Mouse (Mus musculus) forebrain, embryonic 12.5 days (tissue): Measurements from ENCODE around the gene Srgap3. TPM values are rescaled to one million over a fixed set of nuclear protein-coding genes. Genes with fewer than 3 reads are reported as not detected.

ENCODE experiments used
- polyA plus RNA-seq: library from polyadenylated mRNA; unstranded; fragments of >200 nt; fragmentation: Nextera tagmentation; extraction: Ambion mirVana; gene quantifications from 2 replicates; pipeline ENCODE4 v1.2.1, GENCODE M21; 2016

The Srgap3 gene
- polyA plus RNA-seq, 1 experiment from 2014 or later: 39.9 TPM

Other genes starting within 250 kb of the Srgap3 start
- 66.5 and 68.4 TPM in 2 replicates for gene Thumpd3, start 99.0 kb upstream of the Srgap3 start, polyA plus RNA-seq
- 63.9 and 64.1 TPM in 2 replicates for gene Setd5, start 130.1 kb upstream of the Srgap3 start, polyA plus RNA-seq
- 30.6 and 35.4 TPM in 2 replicates for gene Lhfpl4, start 248.1 kb upstream of the Srgap3 start, polyA plus RNA-seq